Mouse (Mus musculus): ENCODE data around the gene Wnt6.

- TF ChIP-seq FLI1 (IDR thresholded peaks at IDR 0.05; ENCODE audit: low read length) (no peak), GATA1 (IDR thresholded peaks at IDR 0.05; ENCODE audit: borderline replicate concordance, low read length) (no peak)
Observed at GRCm38 (mm10) chr1:74737500-74737899, 34.2 kb upstream of the Wnt6 start.

All from megakaryocyte, embryonic 14.5 days (primary cell).